Mouse (Mus musculus): ENCODE measurements around the gene Dnajc15.

- TF ChIP-seq CTCF (IDR thresholded peaks at IDR 0.05; ENCODE audit: low read depth, low read length) = no peak
- no peak for TF ChIP-seq POLR2A (IDR thresholded peaks at IDR 0.05; ENCODE audit: borderline replicate concordance, low read depth, low read length)
Measured at GRCm38 (mm10) chr14:77864510-77864909, 10.4 kb downstream of the Dnajc15 start.
